Mouse (Mus musculus): Measurements from ENCODE around the gene Golga2. TPM values are rescaled to one million over a fixed set of nuclear protein-coding genes. Genes with fewer than 3 reads are reported as not detected.

Gene Golga2
- total and polyA plus RNA-seq, 2 experiments from 2014 or later = 24.4 to 55.8 TPM

DNA sequence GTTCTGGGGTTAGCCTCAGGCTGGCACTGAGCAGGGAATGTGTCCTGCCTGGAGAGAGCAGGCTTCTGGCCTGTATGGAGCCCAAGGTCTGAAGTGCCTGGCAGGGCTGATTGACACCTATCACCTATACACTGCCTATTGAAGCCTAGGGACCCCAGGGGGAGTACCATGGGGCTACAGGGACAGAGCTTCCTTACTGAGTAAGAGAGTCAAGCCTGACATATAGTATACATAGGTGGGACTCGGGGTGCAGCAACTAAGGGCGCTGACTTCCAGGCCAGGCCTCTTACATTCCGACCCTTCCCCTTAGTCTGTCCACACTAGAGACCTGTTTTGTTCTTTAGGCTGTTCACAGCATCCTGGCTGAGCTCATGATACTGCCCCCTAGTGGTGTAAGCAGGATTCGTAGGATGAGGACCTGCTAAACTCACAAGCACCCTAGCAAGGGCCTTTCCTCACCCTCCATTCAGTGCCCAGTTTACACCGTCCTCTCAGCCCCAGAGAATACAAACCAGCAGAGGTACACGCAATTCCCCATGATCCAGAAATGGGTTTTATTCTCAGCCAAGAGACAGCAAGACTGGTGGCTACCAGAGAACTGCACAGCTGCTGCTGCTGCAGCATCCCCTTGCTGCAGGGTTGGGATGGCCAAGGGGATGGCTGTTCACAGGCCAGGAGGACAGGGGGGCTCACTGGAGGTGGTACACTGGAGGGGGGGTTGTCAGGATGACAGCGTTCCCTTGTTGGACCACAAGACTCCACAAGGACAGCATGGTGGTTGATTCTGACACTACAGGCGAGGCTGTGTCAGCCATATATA lies 21.0 kb downstream of the Golga2 start:
- H3K36me3 ChIP-seq (ENCODE audit: insufficient read depth, low read length) = peaks cover 51% of the 10 kb centered on the region
- H3K4me3 ChIP-seq (ENCODE audit: low read length) = no peak overlapping the region
- ATAC-seq (peak; percentile 35; the same call in 1 of the 2 replicates), DNase-seq (ENCODE audit: low spot score) (peak; percentile 87)
- peaks cover 8% of the 10 kb centered on the region for H3K4me1 ChIP-seq (ENCODE audit: insufficient read depth, low read length)
- H3K4me2 ChIP-seq (ENCODE audit: low read depth, low read length) = no peak overlapping the region
- no peak overlapping the region for H3K9ac ChIP-seq (replicated peaks; ENCODE audit: low read length)
- no peaks in the 10 kb centered on the region for H3K27me3 ChIP-seq (ENCODE audit: insufficient read depth, low read length)
- no peak overlapping the region for H3K27ac ChIP-seq
- peak; percentile 91 for TF ChIP-seq CTCF (IDR thresholded peaks at IDR 0.05; ENCODE audit: low read depth)
- 43% methylated on average over 8 of the region's 8 CpGs for WGBS
- H3K9me3 ChIP-seq (ENCODE audit: low read length) = no peaks in the 10 kb centered on the region

DNA sequence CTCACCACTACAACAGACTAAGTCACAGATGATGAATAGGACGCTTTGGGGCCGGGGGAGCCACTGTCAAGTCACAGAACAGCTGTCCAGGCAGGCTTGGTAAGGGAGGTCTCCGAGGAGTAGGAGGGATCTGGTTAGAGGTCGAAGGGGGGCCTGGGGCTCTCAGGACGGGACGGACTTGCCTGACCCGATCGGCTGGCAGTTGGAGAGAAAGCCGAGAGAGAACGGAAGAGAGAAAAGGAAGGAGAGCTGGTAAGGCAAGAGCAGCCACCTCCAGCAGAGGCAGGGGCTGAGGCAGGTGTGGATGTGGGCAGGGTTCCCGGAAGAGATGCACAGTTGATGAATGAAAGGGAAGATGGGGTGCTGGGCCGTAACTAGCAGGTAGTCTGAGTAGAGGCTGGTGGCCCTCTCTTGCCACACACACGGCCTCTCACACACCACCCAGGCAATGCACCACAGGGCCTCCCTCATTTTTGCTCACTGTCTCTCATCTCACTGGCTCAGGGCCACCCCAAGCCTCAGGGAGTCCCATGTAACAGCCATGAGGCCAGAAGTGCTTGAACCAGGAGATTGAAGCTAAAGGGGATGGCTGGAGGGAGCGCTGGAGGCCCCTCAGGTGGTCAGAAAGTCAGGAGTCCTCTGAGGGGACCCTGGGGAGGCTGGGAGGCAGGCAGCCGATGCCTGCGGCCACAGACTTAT lies 21.8 kb downstream of the Golga2 start:
- DNase-seq (ENCODE audit: low spot score) = no peak

DNA sequence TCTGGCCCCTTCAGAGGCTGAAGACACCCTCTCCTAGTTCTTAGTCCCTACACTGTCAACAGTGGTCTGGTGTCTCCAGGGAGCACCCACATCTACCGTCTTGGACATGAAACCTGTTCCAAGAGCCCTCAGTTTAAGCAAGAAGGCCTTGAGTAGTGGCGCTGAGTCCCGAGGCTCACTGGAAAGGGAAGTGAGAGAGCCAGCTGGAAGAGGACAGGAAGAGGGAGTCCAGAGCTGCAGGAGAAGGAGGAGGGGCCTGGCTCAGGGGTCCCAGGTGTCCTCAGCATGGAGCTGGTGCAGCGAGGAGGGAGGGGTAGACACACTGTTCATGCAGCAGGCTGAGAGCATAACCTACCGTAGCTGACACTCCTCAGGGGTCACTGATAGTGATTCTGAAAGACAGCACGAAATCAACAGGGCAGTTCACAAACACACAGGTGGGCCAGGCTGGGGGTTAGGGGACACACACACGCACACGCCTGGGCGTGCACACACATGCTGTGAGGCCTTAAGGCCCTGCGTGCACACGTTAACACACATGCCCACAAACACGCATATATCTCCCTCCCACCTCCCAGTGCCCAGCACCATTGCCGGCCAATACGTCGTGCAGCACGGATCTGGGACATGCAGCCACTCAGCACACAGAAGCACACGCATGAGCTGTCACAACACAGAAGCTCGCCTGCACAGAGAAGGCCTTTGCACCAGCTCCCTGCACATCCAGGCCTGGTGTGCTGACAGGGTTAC lies 23.1 kb downstream of the Golga2 start:
- no peak for TF ChIP-seq CTCF (IDR thresholded peaks at IDR 0.05; ENCODE audit: low read depth)
- Histone ChIP-seq H3K4me3 (ENCODE audit: low read length) (no peak overlapping the region), H3K27me3 (ENCODE audit: insufficient read depth, low read length) (no peaks in the 10 kb centered on the region), H3K4me2 (ENCODE audit: low read depth, low read length) (no peak overlapping the region), H3K36me3 (ENCODE audit: insufficient read depth, low read length) (peaks cover 30% of the 10 kb centered on the region), H3K27ac (no peak overlapping the region), H3K9me3 (ENCODE audit: low read length) (no peaks in the 10 kb centered on the region), H3K4me1 (ENCODE audit: insufficient read depth, low read length) (peaks cover 8% of the 10 kb centered on the region), H3K9ac (replicated peaks; ENCODE audit: low read length) (no peak overlapping the region)
- WGBS = 86% methylated on average over 18 of the region's 18 CpGs
- DNase-seq (ENCODE audit: low spot score) = no peak
- no peak for ATAC-seq

More for the DNA sequence above, 21.8 kb downstream of the Golga2 start:
- ATAC-seq = no peak
- Histone ChIP-seq H3K36me3 (ENCODE audit: insufficient read depth, low read length) (peaks cover 42% of the 10 kb centered on the region), H3K9me3 (ENCODE audit: low read length) (no peaks in the 10 kb centered on the region), H3K4me2 (ENCODE audit: low read depth, low read length) (no peak overlapping the region), H3K27me3 (ENCODE audit: insufficient read depth, low read length) (no peaks in the 10 kb centered on the region), H3K4me1 (ENCODE audit: insufficient read depth, low read length) (peaks cover 8% of the 10 kb centered on the region), H3K4me3 (ENCODE audit: low read length) (no peak overlapping the region), H3K9ac (replicated peaks; ENCODE audit: low read length) (no peak overlapping the region), H3K27ac (no peak overlapping the region)
- 88% methylated on average over 16 of the region's 16 CpGs for WGBS
- no peak for TF ChIP-seq CTCF (IDR thresholded peaks at IDR 0.05; ENCODE audit: low read depth)

DNA sequence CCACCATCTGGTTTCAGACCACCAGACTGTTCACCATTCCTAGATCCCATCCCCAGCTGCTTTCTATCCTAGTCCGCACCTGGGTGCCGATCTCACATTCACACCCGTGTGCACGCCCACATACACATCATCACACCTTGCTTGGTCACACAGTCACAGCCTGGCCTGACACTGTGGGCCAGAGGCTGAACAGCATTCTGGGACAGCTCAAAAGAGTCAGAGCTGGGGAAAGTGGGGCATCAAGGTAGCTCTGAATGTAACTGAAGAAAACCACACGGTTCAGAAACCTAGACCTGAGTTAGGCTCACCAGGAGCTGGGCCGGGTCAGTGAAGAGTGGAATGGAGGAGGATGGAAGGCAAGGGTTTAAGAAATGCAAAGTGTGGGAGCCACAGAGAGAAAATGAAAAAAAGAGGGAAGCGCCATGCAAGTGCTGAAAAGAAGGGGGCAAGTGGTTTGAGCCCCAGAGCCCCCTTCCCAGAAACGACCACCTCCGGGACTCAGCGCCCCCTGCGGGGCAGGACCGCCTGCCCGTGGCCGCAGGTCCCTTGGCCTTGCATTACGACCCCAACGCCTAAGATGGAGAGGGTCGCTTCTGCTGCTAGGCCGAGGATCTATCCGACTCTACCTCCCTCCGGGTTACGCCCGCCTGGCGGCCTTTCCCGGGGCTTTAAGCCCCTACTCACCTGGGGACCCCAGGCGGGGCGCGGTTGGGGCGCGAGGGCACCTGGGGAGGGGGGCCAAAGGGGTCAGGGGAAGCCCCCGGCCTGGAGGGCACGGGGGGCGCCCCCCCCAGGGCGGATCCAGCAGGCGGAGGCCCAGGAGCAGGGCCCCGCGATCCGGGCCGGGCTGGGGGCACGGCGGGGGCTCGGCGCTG lies 24.5 kb downstream of the Golga2 start:
- DNase-seq (ENCODE audit: low spot score) (no peak), ATAC-seq (no peak)
- peak overlapping the region; percentile 58 for H3K9ac ChIP-seq (replicated peaks; ENCODE audit: low read length)
- H3K9me3 ChIP-seq (ENCODE audit: low read length) = no peaks in the 10 kb centered on the region
- peak overlapping the region; percentile 44 for H3K4me3 ChIP-seq (ENCODE audit: low read length)
- no peaks in the 10 kb centered on the region for H3K27me3 ChIP-seq (ENCODE audit: insufficient read depth, low read length)
- H3K36me3 ChIP-seq (ENCODE audit: insufficient read depth, low read length) = peaks cover 20% of the 10 kb centered on the region
- H3K27ac ChIP-seq = no peak overlapping the region
- peaks cover 8% of the 10 kb centered on the region for H3K4me1 ChIP-seq (ENCODE audit: insufficient read depth, low read length)
- WGBS = 15% methylated on average over 35 of the region's 42 CpGs
- H3K4me2 ChIP-seq (ENCODE audit: low read depth, low read length) = peak overlapping the region; percentile 94
- 0 out of 2 replicates have a peak, but pooled peaks have one; percentile 11 for TF ChIP-seq CTCF (IDR thresholded peaks at IDR 0.05; ENCODE audit: low read depth)

DNA sequence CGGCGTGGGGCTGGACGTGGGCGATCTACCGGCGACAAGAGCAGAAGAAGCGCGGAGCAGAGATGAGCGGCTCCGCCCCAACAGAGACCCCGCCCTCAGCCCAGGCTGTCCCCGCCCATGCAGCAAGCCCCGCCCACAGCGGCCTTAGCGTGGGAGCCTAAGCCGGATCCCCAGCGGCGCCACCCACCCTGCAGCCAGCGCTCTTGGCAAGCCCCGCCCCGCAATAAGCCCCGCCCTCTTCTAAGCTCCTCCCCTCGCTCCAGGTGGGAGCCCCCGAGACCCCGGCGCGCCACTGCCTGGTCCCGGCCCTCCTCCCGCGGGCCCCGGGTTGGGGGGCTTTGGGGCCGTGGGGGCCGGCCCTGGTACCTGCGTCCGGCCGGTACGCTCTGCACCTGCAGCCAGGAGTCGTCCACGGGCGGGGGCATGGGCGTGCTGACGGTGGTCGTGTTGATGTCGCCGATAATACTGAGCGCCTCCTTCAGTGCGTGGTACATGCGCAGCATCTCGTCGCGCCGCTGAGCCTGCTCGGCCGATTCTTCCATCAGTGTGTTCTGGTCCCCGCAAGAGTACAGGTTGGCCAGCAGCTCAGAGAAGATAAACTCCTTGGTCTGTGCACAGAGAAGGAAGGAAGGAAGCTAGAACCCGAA lies 25.3 kb downstream of the Golga2 start:
- DNase-seq (ENCODE audit: low spot score) (peak; percentile 85), ATAC-seq (peak; percentile 81)
- Histone ChIP-seq H3K27me3 (ENCODE audit: insufficient read depth, low read length) (no peaks in the 10 kb centered on the region), H3K27ac (peak overlapping the region; percentile 41; the same call in 1 of the 2 replicates), H3K4me2 (ENCODE audit: low read depth, low read length) (peak overlapping the region; percentile 94), H3K9me3 (ENCODE audit: low read length) (no peaks in the 10 kb centered on the region), H3K36me3 (ENCODE audit: insufficient read depth, low read length) (peaks cover 16% of the 10 kb centered on the region), H3K4me1 (ENCODE audit: insufficient read depth, low read length) (peaks cover 8% of the 10 kb centered on the region), H3K4me3 (ENCODE audit: low read length) (peak overlapping the region; percentile 44), H3K9ac (replicated peaks; ENCODE audit: low read length) (peak overlapping the region; percentile 58)
- no peak for TF ChIP-seq CTCF (IDR thresholded peaks at IDR 0.05; ENCODE audit: low read depth)
- WGBS = 6% methylated on average over 39 of the region's 56 CpGs

Data from hindbrain, postnatal 0 days (tissue).